In the genomic region with DNA sequence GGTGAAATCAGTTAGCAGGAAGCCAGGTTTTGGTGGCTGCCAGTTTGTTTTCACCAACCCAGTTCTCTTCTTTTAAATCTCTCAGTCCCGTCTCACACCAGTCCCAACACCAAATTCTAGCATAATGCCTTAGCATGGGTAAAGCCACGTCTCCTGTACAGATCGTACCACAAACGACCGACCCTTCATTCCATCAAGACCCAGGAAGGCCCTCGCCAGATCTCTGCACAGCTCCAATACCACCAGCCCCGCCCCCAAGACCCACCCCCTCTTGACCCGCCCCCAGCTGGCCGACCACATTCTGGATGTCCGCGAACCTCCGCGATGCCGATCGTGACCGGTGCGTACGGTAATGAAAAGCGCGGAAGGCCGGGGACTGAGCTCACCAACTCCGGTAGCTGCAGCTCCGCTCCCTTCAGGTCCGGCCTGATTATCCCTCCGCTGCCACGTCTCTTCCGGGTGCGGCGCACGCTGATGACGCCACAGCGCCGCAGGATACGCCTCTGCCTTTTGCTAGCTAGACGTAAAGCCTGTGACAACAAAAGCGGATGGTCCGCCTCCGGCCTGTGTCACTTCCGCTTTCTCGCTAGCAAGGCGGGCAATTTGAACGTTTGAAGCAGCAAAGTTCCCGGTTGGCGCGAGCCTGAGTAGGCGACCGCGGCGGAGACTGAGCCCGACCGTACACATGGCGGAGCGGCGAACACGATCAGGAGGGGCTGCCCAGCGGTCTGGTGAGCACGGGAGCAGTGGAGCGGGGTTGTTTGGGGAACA, we compare ENCODE assay signal across 8 mouse cellular contexts. TPM values are rescaled to one million over a fixed set of nuclear protein-coding genes. Genes with fewer than 3 reads are reported as not detected.
A peak's percentile ranks its signal among the peaks of the same experiment; 100 is the strongest.
DNase-seq lines count a peak whose midpoint lies in the region; ATAC-seq and TF ChIP-seq lines count a peak whose summit lies in the region.

TSS of gene Zfpl1 (minus strand) at position 479 of the 771 bp plus-strand sequence.
TSS of gene Cdca5 (plus strand) at position 506 of the 771 bp plus-strand sequence.

- no peaks in the 10 kb centered on the region for H3K27me3 ChIP-seq in MEL (ENCODE audit: control insufficient read depth in 1 of 2, insufficient read depth in 2 of 2, low read length in 2 of 2)
- H3K27me3 ChIP-seq in cerebellum, adult 2 months (ENCODE audit: control insufficient read depth, insufficient read depth, low read length) = no peaks in the 10 kb centered on the region
- no peaks in the 10 kb centered on the region for H3K27me3 ChIP-seq in forebrain, postnatal 0 days (ENCODE audit: insufficient read depth, low read length)
- H3K27me3 ChIP-seq in lung, embryonic 16.5 days (ENCODE audit: control insufficient read depth, insufficient read depth, low read depth, low read length) = no peaks in the 10 kb centered on the region

- no peak for TF ChIP-seq CTCF in MEL (IDR thresholded peaks at IDR 0.05 in 2 of 3, conservative IDR thresholded peaks at IDR 0.05 in 1 of 3; ENCODE audit: control insufficient read depth in 1 of 3, insufficient read depth in 1 of 3, low read depth in 2 of 3, low read length in 3 of 3, poor library complexity in 1 of 3, severe bottlenecking in 1 of 3)
- TF ChIP-seq CTCF in cerebellum, adult 2 months (IDR thresholded peaks at IDR 0.05; ENCODE audit: borderline replicate concordance, insufficient read depth, low read depth, low read length) = no peak
- TF ChIP-seq CTCF in forebrain, postnatal 0 days (IDR thresholded peaks at IDR 0.05; ENCODE audit: low read depth) = no peak

- H3K79me2 ChIP-seq in MEL (ENCODE audit: control insufficient read depth, insufficient read depth, low read length, poor library complexity) = peaks cover 33% of the 10 kb centered on the region

- TF ChIP-seq EP300 in MEL (IDR thresholded peaks at IDR 0.05; ENCODE audit: low read depth in 1 of 2, low read length in 2 of 2) = no peak

- WGBS in cerebellum, adult 2 months = under 1% methylated on average over 58 of the region's 58 CpGs
- 1% methylated on average over 58 of the region's 58 CpGs for WGBS in forebrain, postnatal 0 days
- WGBS in lung, embryonic 16.5 days = under 1% methylated on average over 58 of the region's 58 CpGs

- peak; percentile 99 for DNase-seq in MEL (ENCODE audit: low read depth, low spot score)
- peak; percentile 98 to 99 for DNase-seq in cerebellum, adult 2 months
- DNase-seq in forebrain, postnatal 0 days = peak; percentile 99
- DNase-seq in layer of hippocampus, adult 9-10 months (ENCODE audit: low spot score) = peak; percentile 94
- peak; percentile 86 for DNase-seq in ovary, postnatal 10 days (ENCODE audit: low spot score)
- peak; percentile 94 to 96 for DNase-seq in thymus, postnatal 10 days (ENCODE audit: low spot score in 2 of 2)

- no peak for TF ChIP-seq RAD21 in MEL (IDR thresholded peaks at IDR 0.05; ENCODE audit: low read depth, low read length)

- peak within 1 kb of the TSS; percentile 76 to 82 for H3K4me3 ChIP-seq in MEL (ENCODE audit: control insufficient read depth in 1 of 2, insufficient read depth in 1 of 2, low read depth in 2 of 2, low read length in 2 of 2)
- H3K4me3 ChIP-seq in cerebellum, adult 2 months (replicated peaks; ENCODE audit: insufficient read depth, low read depth, low read length) = peak within 1 kb of the TSS; percentile 82
- peak within 1 kb of the TSS; percentile 81 for H3K4me3 ChIP-seq in forebrain, postnatal 0 days (ENCODE audit: low read depth, low read length)
- peak within 1 kb of the TSS; percentile 76 for H3K4me3 ChIP-seq in lung, embryonic 16.5 days (ENCODE audit: low read length)

- no peaks in the 10 kb centered on the region for H3K9me3 ChIP-seq in MEL (replicated peaks; ENCODE audit: insufficient read depth, low read length)
- H3K9me3 ChIP-seq in forebrain, postnatal 0 days (ENCODE audit: low read length) = no peaks in the 10 kb centered on the region
- no peaks in the 10 kb centered on the region for H3K9me3 ChIP-seq in lung, embryonic 16.5 days (ENCODE audit: control insufficient read depth, low read length)

- TF ChIP-seq POLR2A in MEL (IDR thresholded peaks at IDR 0.05; ENCODE audit: control insufficient read depth in 1 of 2, insufficient read depth in 1 of 2, low read depth in 1 of 2, low read length in 2 of 2, poor library complexity in 1 of 2) = peak; percentile 74 to 83; a peak in 3 of 4 replicates
- TF ChIP-seq POLR2A in cerebellum, adult 2 months (IDR thresholded peaks at IDR 0.05; ENCODE audit: borderline replicate concordance, insufficient read depth, low read length) = peak; percentile 53; the same call in 1 of the 2 replicates

- peak within 1 kb of the TSS; percentile 80 for H3K27ac ChIP-seq in MEL (ENCODE audit: control insufficient read depth, low read depth, low read length)
- H3K27ac ChIP-seq in cerebellum, adult 2 months (ENCODE audit: insufficient read depth, low read length) = no peak within 1 kb of the TSS
- peak within 1 kb of the TSS; percentile 67 for H3K27ac ChIP-seq in forebrain, postnatal 0 days (ENCODE audit: low read depth, low read length)
- H3K27ac ChIP-seq in lung, embryonic 16.5 days (ENCODE audit: low read length) = peak within 1 kb of the TSS; percentile 62

- peaks cover 0 to 9% of the 10 kb centered on the region in 2 experiments for H3K36me3 ChIP-seq in MEL (ENCODE audit: control insufficient read depth in 1 of 2, insufficient read depth in 2 of 2, low read length in 2 of 2)
- H3K36me3 ChIP-seq in forebrain, postnatal 0 days (ENCODE audit: insufficient read depth) = peaks cover 36% of the 10 kb centered on the region
- peaks cover 14% of the 10 kb centered on the region; the same call in 1 of the 2 replicates for H3K36me3 ChIP-seq in lung, embryonic 16.5 days (ENCODE audit: control insufficient read depth, insufficient read depth, low read length)

- H3K4me1 ChIP-seq in MEL (ENCODE audit: control insufficient read depth in 1 of 2, insufficient read depth in 2 of 2, low read length in 2 of 2) = peaks cover 0 to 5% of the 10 kb centered on the region in 2 experiments; a peak in 2 of 4 replicates
- 0 out of 2 replicates have a peak, but pooled peaks cover 3% of the 10 kb centered on the region for H3K4me1 ChIP-seq in cerebellum, adult 2 months (ENCODE audit: control insufficient read depth, insufficient read depth, low read length)
- peaks cover 8% of the 10 kb centered on the region; the same call in 1 of the 2 replicates for H3K4me1 ChIP-seq in forebrain, postnatal 0 days (ENCODE audit: insufficient read depth)
- peaks cover 13% of the 10 kb centered on the region for H3K4me1 ChIP-seq in lung, embryonic 16.5 days (replicated peaks; ENCODE audit: control insufficient read depth, insufficient read depth, low read length)

- ATAC-seq in forebrain, postnatal 0 days = peak; percentile 96
- peak; percentile 84 to 97 for ATAC-seq in hematopoietic stem cell, adult 5-6 weeks (replicated peaks in 1 of 2; ENCODE audit: insufficient read depth in 1 of 2, low FRiP score in 2 of 2, low TSS enrichment in 1 of 2, low read depth in 1 of 2, poor library complexity in 2 of 2, severe bottlenecking in 2 of 2)
- peak; percentile 94 for ATAC-seq in lung, embryonic 16.5 days (ENCODE audit: low read depth)

- H3K4me2 ChIP-seq in forebrain, postnatal 0 days (ENCODE audit: low read depth) = peak within 1 kb of the TSS; percentile 90
- H3K4me2 ChIP-seq in lung, embryonic 16.5 days (ENCODE audit: low read depth, low read length) = peak within 1 kb of the TSS; percentile 80

- peak within 1 kb of the TSS; percentile 90 for H3K9ac ChIP-seq in MEL (ENCODE audit: control insufficient read depth, low read depth, low read length, poor library complexity, severe bottlenecking)
- peak within 1 kb of the TSS; percentile 69 for H3K9ac ChIP-seq in forebrain, postnatal 0 days
- peak within 1 kb of the TSS; percentile 79 for H3K9ac ChIP-seq in lung, embryonic 16.5 days (ENCODE audit: low read length)

TF ChIP-seq in MEL, 35 proteins besides CTCF, POLR2A, EP300 and RAD21 (continues in another document):
- TF ChIP-seq MYB (IDR thresholded peaks at IDR 0.05; ENCODE audit: low read depth, low read length) (no peak), TBP (IDR thresholded peaks at IDR 0.05; ENCODE audit: low read depth, low read length) (peak; percentile 65; the same call in 1 of the 2 replicates), MAFK (IDR thresholded peaks at IDR 0.05; ENCODE audit: borderline replicate concordance, low read depth, low read length) (no peak), MYC (IDR thresholded peaks at IDR 0.05; ENCODE audit: low read depth, low read length) (peak; percentile 86), BHLHE40 (IDR thresholded peaks at IDR 0.05; ENCODE audit: borderline replicate concordance, low read depth, low read length) (no peak), USF1 (IDR thresholded peaks at IDR 0.05; ENCODE audit: low read depth, low read length) (no peak), GABPA (IDR thresholded peaks at IDR 0.05; ENCODE audit: low read depth, low read length) (no peak), MXI1 (IDR thresholded peaks at IDR 0.05; ENCODE audit: low read depth, low read length) (peak; percentile 94), MAZ (IDR thresholded peaks at IDR 0.05; ENCODE audit: low read depth, low read length) (peak; percentile 62; the same call in 1 of the 2 replicates), ETS1 (IDR thresholded peaks at IDR 0.05; ENCODE audit: low read depth, low read length) (peak; percentile 81), USF2 (IDR thresholded peaks at IDR 0.05; ENCODE audit: borderline replicate concordance in 1 of 2, insufficient read depth in 1 of 2, low read depth in 1 of 2, low read length in 2 of 2) (no peak), CHD2 (IDR thresholded peaks at IDR 0.05; ENCODE audit: low read length) (no peak), TAL1 (IDR thresholded peaks at IDR 0.05; ENCODE audit: low read length) (no peak)

RNA-seq across cellular contexts. Expression of gene Zfpl1, which starts in this region (rescaled TPM):
- total RNA-seq in MEL (2012; rRNA removed) = 36.6 and 40.1 TPM in 2 replicates
- polyA plus RNA-seq in MEL (2012; ENCODE audit: insufficient read depth in 1 of 2, insufficient read length in 2 of 2, low read depth in 1 of 2, low replicate concordance in 2 of 2, missing spikeins in 1 of 2) = 10 to 100 TPM in 1 of 2 experiments, not detected in 1; 56.4 TPM
- 79.2 and 84.9 TPM in 2 replicates for polyA plus RNA-seq in cerebellum, adult 2 months (2012; rRNA removed)
- 63.4 and 63.9 TPM in 2 replicates for total RNA-seq in forebrain, postnatal 0 days (2014; rRNA removed)
- polyA plus RNA-seq in forebrain, postnatal 0 days (2015; fragmentation: Nextera tagmentation; extraction: Ambion mirVana) = 100 and 114 TPM in 2 replicates
- total RNA-seq in hematopoietic stem cell, adult 5-6 weeks (2017) = 23.5 and 68.8 TPM in 2 replicates
- 69.1 and 71.8 TPM in 2 replicates for polyA plus RNA-seq in lung, embryonic 16.5 days (2015; fragmentation: Nextera tagmentation; extraction: Ambion mirVana)

RNA-seq across cellular contexts. Expression of gene Cdca5, which starts in this region (rescaled TPM):
- 41.1 and 48.5 TPM in 2 replicates for total RNA-seq in MEL (2012; rRNA removed)
- 10 to 100 TPM in 1 of 2 experiments, not detected in 1; 56.5 TPM for polyA plus RNA-seq in MEL (2012; ENCODE audit: insufficient read depth in 1 of 2, insufficient read length in 2 of 2, low read depth in 1 of 2, low replicate concordance in 2 of 2, missing spikeins in 1 of 2)
- polyA plus RNA-seq in cerebellum, adult 2 months (2012; rRNA removed) = 0.14 and 0.20 TPM in 2 replicates
- 2.2 and 3.0 TPM in 2 replicates for total RNA-seq in forebrain, postnatal 0 days (2014; rRNA removed)
- polyA plus RNA-seq in forebrain, postnatal 0 days (2015; fragmentation: Nextera tagmentation; extraction: Ambion mirVana) = 4.7 TPM in 2 replicates
- total RNA-seq in hematopoietic stem cell, adult 5-6 weeks (2017) = 25.8 and 26.8 TPM in 2 replicates
- polyA plus RNA-seq in lung, embryonic 16.5 days (2015; fragmentation: Nextera tagmentation; extraction: Ambion mirVana) = 40.5 and 42.8 TPM in 2 replicates
